Mouse (Mus musculus): ENCODE measurements at regions not wholly inside any gene's neighbourhood (a gene's known extent, or its start where the extent isn't known, plus 50 kb on each side); places are given as distances from the start of the nearest gene placed in this dataset.

DNA sequence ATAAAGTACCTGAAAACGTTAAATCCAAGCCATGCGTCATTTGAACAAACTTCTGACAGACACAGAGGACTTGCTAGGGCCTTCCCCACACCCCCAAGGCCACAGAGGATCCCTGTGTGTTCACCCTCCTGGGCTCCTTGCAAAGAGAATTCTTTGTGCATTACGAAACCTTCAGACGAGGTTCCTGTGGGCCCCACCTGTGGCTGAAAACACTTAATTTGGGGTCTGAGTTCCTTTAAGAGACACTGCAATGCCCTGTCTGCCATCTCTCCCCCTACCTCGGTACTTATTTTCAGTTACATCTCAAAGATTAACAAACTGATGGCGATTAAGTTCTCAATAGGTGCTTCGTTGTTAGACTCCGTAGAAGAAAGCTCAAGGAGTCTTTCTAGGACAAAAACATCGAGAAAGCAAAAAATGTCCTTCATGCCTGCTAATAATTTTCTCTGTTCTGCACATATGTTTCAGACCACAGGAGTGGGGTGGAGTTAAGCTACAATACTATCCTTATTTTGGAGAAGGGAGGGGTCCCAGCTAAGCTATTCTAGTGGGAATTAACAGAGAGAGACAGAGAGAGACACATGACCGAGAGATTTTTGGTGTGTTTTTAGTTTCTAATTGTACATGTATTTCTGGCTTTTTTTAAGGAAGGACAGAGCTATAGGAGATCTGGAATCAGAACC lies 179.6 kb upstream of the Lrig3 start:
- ATAC-seq (replicated peaks; ENCODE audit: low FRiP score, low TSS enrichment, poor library complexity, severe bottlenecking), result peak; percentile 24; the same call in 1 of the 2 replicates

DNA sequence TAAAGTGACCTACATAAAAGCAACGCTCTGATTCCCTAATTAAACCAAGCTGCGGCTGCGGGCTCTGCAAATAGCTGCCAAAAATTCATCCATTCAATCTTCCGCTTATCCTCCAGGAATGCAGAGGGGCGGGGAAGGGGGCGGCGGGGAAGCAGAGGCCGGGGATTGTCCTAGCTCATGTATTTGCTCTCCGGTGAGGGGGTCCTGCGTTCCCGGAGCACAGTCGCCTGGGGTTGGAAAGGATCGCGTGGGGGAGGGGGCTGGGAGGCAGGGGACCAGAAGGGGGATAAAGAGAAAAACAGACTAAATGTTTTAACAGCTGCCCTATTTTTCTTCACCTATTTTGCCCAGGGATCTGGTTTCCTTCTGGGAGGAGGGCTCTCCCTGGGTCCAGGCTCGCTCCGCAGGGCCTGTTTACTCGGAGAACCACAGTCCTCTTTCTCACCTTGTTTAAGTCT lies 179.1 kb upstream of the Lrig3 start:
- ATAC-seq (replicated peaks; ENCODE audit: low FRiP score, low TSS enrichment, poor library complexity, severe bottlenecking), result no peak

DNA sequence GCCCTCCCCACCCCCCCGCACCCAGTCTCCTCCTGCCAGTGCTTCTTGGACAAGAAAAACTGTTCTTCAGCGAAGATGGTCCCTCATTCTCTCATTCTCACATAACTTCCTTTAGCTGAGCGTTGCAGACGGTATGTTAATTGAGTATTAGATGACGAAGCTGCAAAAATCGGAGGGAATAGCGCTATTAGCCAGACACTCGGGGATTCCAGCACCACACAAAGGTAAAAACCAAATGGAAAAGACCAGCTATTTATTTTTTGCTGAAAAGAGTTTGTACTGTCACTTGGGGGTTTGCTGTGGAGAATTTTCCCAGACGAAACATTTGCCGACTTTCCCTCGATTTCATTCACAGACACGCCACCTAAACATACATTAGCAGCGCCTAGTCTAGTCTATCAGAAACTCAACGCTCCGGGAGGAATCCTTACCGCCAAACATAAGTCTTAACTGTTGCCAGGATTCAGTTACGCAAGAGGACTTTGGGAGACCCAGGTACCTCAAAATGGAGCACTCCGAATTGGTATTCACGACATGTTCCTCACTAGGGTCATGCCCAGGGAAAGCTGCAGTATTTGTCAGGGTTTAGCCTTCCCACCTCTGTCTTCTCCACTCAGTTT lies 178.4 kb upstream of the Lrig3 start:
- ATAC-seq (replicated peaks; ENCODE audit: low FRiP score, low TSS enrichment, poor library complexity, severe bottlenecking), result no peak

DNA sequence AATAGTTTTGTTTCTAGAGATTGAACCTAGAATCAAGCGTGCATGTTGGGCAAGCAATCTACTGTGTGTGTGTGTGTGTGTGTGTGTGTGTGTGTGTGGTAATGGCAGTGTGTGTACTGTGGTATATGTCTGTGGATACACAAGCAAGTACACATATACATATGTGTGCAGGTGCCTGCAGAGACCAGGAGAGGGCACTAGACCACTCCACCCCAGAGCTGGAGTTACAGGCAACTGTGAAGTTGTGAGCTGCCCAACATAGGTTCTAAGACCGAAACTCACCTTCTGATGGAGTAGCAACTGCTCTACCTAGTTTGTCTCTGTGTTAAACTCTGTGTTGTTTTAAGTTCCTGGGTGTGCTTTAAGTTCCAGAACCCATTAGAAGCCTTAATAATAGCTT lies 177.7 kb upstream of the Lrig3 start:
- no peak for ATAC-seq (replicated peaks; ENCODE audit: low FRiP score, low TSS enrichment, poor library complexity, severe bottlenecking)

GRCm38 (mm10) chr10:125790924-125791323 lies 175.0 kb upstream of the Lrig3 start:
- ATAC-seq (replicated peaks; ENCODE audit: low FRiP score, low TSS enrichment, poor library complexity, severe bottlenecking), result no peak

DNA sequence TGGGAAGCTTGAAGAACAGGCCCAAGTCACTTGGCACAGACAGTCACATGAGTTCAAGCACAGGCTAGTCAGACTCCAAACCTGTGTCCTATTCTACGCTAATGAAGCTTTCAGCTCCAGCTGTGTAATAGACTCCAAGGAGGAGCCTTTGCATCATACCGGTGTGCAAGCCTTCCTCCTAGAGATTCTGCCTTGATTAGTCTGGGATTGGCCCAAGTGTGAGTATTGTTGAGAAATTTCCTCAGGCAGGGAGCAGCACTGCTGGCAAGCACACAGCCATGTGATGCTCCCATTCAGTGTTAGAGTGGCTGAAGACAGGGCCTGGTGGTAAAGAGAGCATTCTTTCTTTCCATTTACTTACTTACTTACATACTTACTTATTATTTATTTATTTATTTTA lies 171.5 kb upstream of the Lrig3 start:
- ATAC-seq (replicated peaks; ENCODE audit: low FRiP score, low TSS enrichment, poor library complexity, severe bottlenecking), result no peak

DNA sequence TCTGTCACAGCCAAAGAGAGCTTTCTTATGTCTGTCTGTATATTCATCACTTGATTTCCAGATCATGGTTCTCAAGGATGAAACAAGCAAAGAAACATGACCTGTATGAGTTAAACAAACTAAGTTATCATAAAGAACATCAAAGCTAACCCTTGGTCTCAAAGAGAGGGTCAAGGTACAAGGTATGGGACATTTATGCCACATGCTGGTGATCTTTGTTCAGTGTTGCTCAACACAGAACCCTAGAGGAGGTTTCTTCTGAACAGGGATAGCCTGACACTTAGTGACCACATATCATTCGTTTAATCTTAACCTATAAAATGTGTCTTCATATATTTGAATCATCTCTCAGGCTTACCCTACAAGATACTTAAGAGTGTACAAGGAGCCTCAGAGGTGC lies 170.6 kb upstream of the Lrig3 start:
- no peak for ATAC-seq (replicated peaks; ENCODE audit: low FRiP score, low TSS enrichment, poor library complexity, severe bottlenecking)

DNA sequence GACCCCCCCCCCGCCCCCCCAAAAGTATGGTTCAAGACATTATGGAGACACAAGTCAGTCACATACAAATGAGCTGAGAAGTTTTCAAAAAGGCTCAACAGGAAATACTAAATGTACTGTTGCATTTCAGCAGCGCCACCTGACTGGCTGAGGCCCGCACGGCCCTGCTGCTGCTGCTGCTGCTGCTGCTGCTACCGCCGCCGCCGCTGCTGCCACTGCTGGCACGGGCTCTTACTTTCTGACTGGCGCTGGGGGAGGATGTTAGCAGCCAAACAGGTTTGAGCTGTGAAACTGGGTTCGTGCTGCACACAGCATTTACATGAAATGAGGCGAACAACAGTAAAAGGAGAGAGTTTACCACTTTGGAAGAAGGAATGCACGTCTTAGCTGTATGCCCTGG lies 167.3 kb upstream of the Lrig3 start:
- no peak for ATAC-seq (replicated peaks; ENCODE audit: low FRiP score, low TSS enrichment, poor library complexity, severe bottlenecking)

DNA sequence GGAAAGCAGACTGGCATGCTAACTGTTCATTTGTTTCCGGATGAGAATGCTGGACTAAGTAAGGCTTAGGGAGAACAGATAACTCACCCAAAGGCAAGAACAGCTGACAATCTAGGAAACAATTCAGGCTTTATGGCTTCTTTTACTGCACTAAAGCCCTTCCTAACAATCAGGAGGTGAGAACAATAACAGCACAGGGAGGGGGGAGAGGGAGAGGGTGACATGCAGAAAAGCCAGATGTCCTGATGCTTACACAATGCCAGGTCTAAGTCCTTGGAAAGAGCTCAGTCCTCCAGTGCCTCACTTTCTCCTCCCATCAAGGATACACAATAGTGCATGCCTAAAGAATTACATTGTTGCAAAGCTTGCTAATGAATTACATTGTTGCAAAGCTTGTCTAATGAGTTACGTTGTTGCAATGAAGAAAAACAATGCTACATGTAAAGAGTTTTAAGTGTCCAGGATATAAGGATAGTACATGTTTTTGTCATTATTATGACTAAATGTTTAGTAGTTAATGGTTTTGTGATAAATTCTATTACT lies 165.3 kb upstream of the Lrig3 start:
- no peak for ATAC-seq (replicated peaks; ENCODE audit: low FRiP score, low TSS enrichment, poor library complexity, severe bottlenecking)

DNA sequence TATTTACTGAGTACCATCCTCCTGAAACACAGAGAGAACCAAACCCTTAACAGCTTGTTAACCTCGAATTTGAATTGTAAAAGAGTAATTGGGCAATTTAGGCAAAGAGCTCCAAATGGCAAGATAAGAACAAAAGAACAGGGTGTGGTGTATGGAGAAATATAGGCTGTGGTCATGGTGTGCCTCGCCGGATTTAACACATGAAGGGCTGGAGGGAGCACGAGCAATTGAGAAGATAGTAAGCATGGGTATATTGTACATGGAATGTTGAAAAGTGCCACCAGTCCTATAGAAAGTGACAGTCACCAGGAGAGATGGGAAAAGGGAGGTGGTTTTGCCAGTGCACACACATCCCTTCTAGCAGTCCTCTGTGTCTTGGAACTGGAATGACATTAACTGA lies 164.5 kb upstream of the Lrig3 start:
- no peak for ATAC-seq (replicated peaks; ENCODE audit: low FRiP score, low TSS enrichment, poor library complexity, severe bottlenecking)

GRCm38 (mm10) chr10:125802923-125803583 lies 162.9 kb upstream of the Lrig3 start:
- ATAC-seq (replicated peaks; ENCODE audit: low FRiP score, low TSS enrichment, poor library complexity, severe bottlenecking), result no peak

DNA sequence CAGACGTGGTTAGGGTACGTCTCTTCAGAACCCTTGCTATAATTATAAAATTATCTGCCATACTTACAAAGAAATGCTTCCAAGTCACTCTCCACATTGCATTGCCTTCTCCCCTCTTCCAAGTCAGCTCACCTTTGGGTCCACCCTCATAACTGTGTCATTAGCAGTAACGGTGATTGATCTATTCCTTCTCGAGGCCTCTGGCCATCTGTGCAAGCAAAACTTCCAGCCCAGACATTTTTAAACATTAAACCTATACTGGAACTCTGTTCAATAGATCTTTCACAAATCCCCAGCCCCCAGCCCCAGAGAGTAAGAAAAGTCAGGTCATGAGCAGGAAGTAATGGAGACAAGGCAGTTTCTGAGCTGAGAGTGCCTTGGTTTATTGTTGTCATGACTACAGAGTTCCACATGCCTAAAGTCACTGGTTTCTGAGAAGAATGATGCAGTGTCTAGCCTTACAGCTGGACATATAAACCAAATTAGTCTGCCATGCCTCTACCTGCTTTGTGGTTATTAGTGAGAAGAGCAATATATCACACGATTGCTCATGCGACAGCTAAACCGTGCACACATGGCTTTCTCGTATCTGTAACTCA lies 156.1 kb upstream of the Lrig3 start:
- ATAC-seq (replicated peaks; ENCODE audit: low FRiP score, low TSS enrichment, poor library complexity, severe bottlenecking), result no peak

GRCm38 (mm10) chr10:125810590-125810989 lies 155.4 kb upstream of the Lrig3 start:
- no peak for ATAC-seq (replicated peaks; ENCODE audit: low FRiP score, low TSS enrichment, poor library complexity, severe bottlenecking)

DNA sequence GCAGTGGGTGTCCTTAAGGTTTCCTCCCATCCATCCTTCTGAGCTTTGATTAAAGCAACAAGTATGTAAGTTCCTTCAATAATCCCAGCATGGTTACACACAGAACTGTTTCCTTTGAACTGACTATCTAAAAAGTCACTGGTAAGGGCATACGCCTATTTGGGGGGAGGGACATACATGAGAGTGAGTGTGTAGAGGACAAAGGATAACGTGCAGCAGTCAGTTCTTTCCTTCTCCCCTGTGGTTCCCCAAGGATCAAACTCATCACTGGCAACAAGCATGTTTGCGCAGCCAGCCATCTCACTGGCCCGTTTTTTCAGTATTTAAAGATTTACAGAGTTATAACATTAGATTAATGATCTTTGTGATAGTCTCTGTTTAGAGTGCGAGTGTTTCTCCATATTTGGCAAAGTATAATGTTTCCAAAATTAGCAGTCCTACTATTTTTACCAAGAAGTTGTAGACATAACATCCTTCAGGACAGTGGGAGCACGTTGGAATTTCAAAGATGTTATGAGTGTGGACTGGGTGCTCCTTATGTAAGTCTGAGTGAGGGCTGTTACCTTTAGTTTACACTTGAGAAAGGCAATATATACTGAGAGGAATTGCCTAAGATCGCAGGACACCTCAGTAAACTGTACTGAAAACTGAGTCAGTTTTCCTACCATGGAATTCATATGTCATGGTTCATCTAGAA lies 151.6 kb upstream of the Lrig3 start:
- ATAC-seq (replicated peaks; ENCODE audit: low FRiP score, low TSS enrichment, poor library complexity, severe bottlenecking), result no peak

- no peak for ATAC-seq (replicated peaks; ENCODE audit: low FRiP score, low TSS enrichment, poor library complexity, severe bottlenecking)
These were observed 133.8 kb upstream of the Lrig3 start for GRCm38 (mm10) chr10:125832134-125832533.

GRCm38 (mm10) chr10:125832764-125833163 lies 133.2 kb upstream of the Lrig3 start:
- ATAC-seq (replicated peaks; ENCODE audit: low FRiP score, low TSS enrichment, poor library complexity, severe bottlenecking), result no peak

GRCm38 (mm10) chr10:125833989-125834388 lies 132.0 kb upstream of the Lrig3 start:
- ATAC-seq (replicated peaks; ENCODE audit: low FRiP score, low TSS enrichment, poor library complexity, severe bottlenecking), result no peak

DNA sequence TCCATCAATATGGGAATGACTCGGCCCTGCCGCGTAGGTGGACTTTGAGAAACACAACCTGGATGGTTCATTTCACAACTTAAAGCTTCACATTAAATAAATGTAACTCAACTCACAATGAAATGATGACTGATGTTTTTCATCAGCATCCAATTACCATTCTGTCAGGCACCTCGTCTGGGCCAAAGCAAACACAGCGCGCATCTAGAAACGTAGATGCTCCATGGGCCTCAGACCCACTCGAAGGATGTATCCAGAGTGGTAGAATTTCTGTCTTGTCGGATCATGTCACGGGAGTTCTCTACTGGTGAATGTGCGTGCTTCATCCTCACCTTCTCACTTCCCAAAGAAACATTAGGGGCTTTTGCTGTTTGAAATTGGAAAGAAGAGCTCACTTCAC lies 127.0 kb upstream of the Lrig3 start:
- ATAC-seq (replicated peaks; ENCODE audit: low FRiP score, low TSS enrichment, poor library complexity, severe bottlenecking), result no peak

- ATAC-seq (replicated peaks; ENCODE audit: low FRiP score, low TSS enrichment, poor library complexity, severe bottlenecking), result no peak
These were observed 126.3 kb upstream of the Lrig3 start for GRCm38 (mm10) chr10:125839621-125840141.

Data from megakaryocyte-erythroid progenitor cell, adult 5-6 weeks (primary cell).